Mouse (Mus musculus) large intestine, adult 2 months (tissue): ENCODE data around the gene Aff3. TPM values are rescaled to one million over a fixed set of nuclear protein-coding genes. Genes with fewer than 3 reads are reported as not detected.

ENCODE experiments used
- DNase-seq: peaks from one replicate; pipeline ENCODE4 v3.0.0-alpha.2; 2012; ENCODE audit warnings: low read depth, low spot score
- WGBS: fragments of 180-500 bp; shearing (Covaris S2); methylation state at CpG from one replicate; pipeline ENCODE4 v1.1.7; 2018; 5-methylcytosine and 5-hydroxymethylcytosine counted together
- polyA plus RNA-seq: library from polyadenylated mRNA; depleted of rRNA; stranded (reverse); fragments of >200 nt; gene quantifications from 2 replicates; pipeline ENCODE4 v1.2.3, GENCODE M21; 2012

Gene Aff3
- polyA plus RNA-seq, 1 experiment = 1.4 TPM

DNA sequence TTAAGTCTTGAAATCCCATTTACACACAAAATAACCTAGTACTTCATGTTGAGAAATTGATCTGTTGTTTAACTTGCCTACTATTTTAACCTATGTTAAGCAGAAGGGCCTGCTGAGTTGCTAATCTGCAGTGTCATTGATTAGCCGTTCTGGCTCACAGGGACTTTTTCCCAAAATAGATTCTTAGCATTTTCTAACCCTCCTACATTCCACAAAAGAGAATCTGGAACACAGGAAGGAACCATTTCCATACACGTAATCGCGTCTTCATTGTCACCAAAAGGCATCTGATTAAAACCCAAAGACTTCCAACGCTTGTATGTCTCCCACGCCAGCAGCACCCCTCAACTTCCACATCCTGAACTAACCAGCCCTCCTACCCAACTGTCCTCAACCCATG is 44.4 kb downstream of the Aff3 start:
- 89% methylated on average over 6 of the region's 6 CpGs for WGBS
- no peak for DNase-seq

DNA sequence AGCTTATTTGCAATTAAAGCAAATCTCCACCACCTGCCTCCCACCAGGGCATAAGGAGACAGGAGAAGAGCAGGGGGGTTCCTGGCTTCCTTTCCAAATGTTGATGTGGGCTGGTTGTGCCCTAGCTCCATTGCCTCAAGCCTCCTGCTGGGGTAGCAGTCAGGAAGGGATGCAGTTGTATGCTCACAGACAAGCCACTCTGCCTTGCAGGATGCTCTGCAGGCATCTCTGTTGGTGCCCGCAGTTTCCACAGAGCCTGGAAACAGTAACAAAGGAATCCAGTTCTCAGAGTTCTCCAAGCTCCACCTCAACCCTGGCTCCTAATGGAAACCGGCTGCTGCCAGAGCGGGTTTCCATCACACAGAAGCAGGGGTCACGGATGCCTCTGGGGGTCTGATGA is 58.0 kb downstream of the Aff3 start:
- DNase-seq = no peak
- WGBS = 81% methylated on average over 4 of the region's 4 CpGs

DNA sequence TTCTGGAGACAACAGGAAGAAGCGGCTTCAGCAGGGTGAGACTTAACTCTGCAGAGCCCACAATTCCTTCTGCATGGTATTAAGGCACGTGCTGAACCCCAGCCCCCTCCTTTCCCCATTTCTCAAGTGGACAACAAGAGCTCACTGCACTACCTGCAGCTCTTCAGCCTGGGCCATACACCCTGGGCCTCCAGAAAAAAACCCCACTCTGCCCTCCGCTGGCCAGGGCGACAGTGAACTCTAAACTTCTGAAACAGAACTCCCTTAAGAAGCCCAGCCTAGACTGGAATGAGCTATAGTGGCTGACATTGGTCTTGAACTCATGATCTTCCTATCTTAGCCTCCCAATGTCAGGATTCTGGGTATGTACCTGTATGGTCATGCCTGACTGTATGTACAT is 59.3 kb downstream of the Aff3 start:
- DNase-seq = no peak
- 81% methylated on average over 4 of the region's 4 CpGs for whole genome bisulfite sequencing

DNA sequence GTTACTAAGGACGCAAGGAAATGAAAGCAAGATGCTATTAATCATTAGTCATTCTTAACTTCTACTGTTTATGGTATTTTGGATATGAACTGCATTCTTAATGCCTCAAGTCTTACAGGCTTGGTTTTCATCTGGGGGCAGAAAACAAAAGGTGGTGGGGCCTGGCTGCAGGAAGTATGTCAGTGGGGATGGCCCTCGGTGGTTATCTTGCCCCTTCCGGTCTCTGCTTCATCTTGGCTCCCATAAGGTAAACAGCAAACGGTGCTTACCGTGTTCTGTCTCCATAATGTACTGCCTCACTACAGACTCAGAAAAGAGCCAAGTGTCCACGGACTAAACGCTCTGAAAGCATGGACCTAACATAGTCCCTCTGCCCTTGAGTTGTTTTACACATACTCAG is 60.1 kb downstream of the Aff3 start:
- 75% methylated on average over 7 of the region's 7 CpGs for WGBS
- no peak for DNase-seq

GRCm38 (mm10) chr1:38601802-38602508 is 62.8 kb downstream of the Aff3 start:
- no peak for DNase-seq
- 64% methylated on average over 11 of the region's 11 CpGs for WGBS

GRCm38 (mm10) chr1:38595311-38595710 is 69.4 kb downstream of the Aff3 start:
- DNase-seq = no peak
- 69% methylated on average over 3 of the region's 3 CpGs for WGBS

DNA sequence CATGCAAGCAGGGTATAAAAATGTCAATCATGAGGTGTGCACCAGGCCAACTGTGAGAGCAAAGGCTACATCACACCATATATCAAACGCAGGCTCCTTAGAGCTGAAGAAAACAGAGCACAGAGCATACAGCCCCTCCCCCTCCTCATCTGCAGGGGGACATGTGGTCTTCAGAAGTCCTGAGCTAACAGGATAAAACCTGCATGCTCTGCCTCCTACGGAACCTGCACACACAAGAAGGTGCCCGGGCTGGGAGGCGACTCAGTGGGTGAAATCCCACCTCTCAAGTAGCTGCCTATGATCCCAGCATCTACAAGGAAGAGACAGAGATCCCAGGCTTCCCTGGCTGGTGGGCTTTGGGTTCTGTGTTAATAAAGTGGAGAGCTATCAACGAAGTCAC is 70.0 kb downstream of the Aff3 start:
- no peak for DNase-seq
- 70% methylated on average over 5 of the region's 5 CpGs for WGBS

- 65% methylated on average over 8 of the region's 8 CpGs for WGBS
- no peak for DNase-seq
These were observed 73.6 kb downstream of the Aff3 start for GRCm38 (mm10) chr1:38591194-38591593.

- no peak for DNase-seq
- 66% methylated on average over 6 of the region's 6 CpGs for WGBS
These were observed 76.0 kb downstream of the Aff3 start for GRCm38 (mm10) chr1:38588741-38589140.

DNA sequence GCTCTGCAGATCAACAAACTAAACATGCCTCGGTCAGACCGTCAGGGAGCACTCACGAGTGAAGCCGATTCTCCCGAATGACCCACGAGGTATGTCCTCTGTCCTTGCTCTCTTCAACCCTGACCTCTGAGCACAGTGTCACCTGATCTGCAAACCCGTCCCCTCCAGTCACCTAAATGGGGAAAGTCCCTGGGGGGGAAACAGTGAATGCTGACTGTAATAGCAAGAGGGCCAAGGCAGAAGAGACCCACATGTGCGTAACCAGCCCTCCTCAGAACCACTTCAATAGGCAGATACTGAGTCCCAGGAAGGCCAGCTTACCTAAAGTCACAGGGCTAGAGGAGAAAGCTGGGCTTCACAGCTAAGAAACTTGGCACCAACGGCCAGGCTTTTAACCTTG is 82.4 kb downstream of the Aff3 start:
- WGBS = 65% methylated on average over 9 of the region's 9 CpGs
- no peak for DNase-seq

DNA sequence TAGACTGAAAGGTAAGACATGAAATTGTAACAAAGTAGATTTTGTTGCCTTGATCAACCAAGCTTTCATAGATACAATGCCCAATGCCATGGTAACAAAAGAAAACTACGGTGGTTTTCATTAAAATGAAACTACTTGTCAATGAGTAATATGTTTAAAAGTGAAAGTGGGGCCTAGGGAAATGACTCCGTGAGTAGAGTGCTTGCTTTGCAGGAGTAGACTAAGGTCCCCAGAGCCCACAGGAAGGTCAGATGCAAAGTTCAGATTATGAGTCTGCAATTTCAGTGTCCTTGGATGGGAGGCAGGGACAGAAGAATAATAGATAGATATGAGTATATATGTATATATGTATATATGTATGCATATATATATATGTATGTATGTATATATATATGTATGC is 84.2 kb downstream of the Aff3 start:
- no peak for DNase-seq
- 56% methylated on average over 2 of the region's 2 CpGs for WGBS

- no peak for DNase-seq
- 50% methylated on average over 5 of the region's 5 CpGs for WGBS
These were observed 86.4 kb downstream of the Aff3 start for GRCm38 (mm10) chr1:38578339-38578738.

GRCm38 (mm10) chr1:38567791-38568190 is 97.0 kb downstream of the Aff3 start:
- WGBS = 56% methylated on average over 3 of the region's 3 CpGs
- DNase-seq = no peak

GRCm38 (mm10) chr1:38566101-38566678 is 98.6 kb downstream of the Aff3 start:
- DNase-seq = no peak
- WGBS = 41% methylated on average over 9 of the region's 9 CpGs

- DNase-seq = no peak
These were observed 99.4 kb downstream of the Aff3 start for GRCm38 (mm10) chr1:38565295-38565777.

GRCm38 (mm10) chr1:38562397-38563199 is 102.2 kb downstream of the Aff3 start:
- 55% methylated on average over 11 of the region's 11 CpGs for WGBS
- no peak for DNase-seq

More at GRCm38 (mm10) chr1:38565295-38565777, 99.4 kb downstream of the Aff3 start:
- 79% methylated on average over 7 of the region's 7 CpGs for WGBS

DNA sequence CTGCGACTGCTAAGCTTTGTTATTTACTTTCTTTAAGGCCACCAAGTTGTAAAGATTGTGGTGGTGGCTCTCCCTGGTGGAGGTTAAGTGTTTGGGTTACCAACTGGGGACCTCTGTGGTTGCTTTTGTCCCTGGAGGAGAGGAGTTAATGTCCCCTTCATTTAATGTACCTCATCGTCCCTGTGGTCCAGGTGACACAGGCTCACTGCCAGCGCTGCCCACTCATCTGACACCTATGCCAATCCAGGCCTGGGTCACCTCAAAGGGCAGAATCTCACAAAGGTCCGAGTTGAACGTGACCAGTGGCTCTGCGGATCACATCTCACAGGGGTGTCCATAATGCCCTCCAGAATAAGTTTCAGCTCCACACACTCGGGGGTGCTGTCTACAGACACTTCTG is 103.4 kb downstream of the Aff3 start:
- WGBS = 78% methylated on average over 7 of the region's 7 CpGs
- no peak for DNase-seq

DNA sequence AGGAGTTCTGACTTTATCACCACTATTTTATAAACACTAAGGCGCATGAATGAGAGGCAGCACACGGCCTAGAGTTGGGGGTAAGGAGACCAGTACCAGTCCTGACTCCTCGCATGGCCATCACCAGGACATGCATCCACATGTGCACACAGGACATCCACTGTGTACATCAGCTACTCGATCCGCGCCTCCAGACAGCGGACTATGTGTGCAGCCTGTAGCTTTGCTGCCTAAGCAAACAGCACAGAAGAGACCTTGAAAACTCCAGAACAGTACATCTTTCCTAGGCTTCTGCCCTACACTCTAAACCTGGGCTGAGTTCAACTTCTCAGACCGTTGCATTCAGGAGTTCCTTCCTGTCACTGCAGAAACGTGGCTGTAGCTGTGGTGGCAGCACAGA is 104.1 kb downstream of the Aff3 start:
- DNase-seq = no peak
- 74% methylated on average over 9 of the region's 9 CpGs for WGBS

DNA sequence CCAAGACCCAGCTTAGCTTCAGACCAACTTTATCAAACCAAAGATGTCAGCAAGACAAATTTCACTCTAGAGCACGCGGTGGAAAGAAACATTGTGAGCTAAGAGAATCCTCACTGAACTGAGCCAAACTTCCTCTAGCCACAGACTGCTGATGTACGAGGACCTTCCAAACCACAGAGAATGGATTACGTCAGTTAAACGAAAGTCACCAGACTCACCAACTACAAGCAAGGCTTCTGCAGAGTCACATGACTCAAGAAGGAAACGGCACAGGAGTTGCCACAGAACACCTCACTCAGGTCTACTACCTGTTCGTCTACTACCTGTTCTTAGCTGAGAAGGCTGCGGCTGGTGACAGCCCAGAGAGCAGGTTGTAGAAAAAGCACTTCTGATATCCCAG is 107.1 kb downstream of the Aff3 start:
- 61% methylated on average over 8 of the region's 8 CpGs for WGBS
- DNase-seq = no peak

- 82% methylated on average over 3 of the region's 3 CpGs for WGBS
- no peak for DNase-seq
These were observed 110.2 kb downstream of the Aff3 start for GRCm38 (mm10) chr1:38554546-38554945.

GRCm38 (mm10) chr1:38553090-38553489 is 111.7 kb downstream of the Aff3 start:
- whole genome bisulfite sequencing = 71% methylated on average over 6 of the region's 6 CpGs
- DNase-seq = no peak
